Mouse (Mus musculus): ENCODE results near the gene Col27a1.

Gene Col27a1

DNA sequence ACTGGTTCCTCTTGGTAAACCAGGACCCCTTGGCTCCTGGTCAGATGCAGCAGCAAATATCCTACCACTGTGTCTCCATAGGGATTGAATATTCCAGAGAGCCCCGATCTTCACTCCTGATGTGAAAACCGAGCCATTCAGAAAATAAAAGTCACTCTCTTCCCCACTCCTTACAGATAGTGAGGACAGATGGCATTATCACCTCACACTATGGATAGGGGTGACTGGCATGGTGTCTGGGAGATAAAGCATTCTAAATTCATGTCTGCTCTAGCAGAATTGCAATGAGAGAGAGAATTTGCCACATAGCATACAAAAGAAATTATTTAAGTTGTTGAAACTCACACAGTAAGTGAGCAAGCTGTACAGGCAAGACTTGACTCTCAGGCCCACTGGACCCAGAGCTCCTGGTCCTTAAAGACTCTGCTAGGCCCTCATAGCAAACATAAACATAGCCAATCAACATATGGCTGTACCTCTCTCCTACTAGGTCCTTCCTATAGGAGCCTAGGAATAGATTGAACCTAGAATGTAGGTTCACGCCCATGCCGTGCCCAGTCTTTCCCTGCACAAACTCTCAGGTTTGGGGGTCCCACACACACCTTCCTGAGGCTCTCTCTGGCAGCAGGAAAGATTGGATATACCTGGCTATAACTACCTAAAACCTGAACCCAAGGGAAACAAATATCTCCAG, 169.0 kb downstream of the Col27a1 start:
- DNase-seq, result no peak

DNA sequence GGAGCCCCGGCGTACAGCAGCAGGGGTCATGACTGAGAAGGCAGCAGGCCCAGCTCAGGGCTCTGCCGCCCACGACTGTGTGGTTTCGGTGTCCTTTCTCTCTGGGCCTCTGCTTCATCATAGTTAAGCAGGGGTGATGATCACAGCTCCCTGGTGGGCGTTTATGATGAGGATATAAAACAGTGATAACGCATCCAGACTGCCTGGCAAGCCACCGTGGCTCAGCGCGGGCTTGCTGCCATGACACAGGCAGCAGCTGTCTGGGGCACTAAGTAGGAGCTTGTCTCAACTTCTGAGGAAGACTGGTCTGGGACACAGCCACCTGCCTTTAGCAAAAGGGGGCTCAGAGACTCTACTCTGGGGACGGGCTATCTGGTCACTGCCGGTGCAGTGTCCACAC, 169.7 kb downstream of the Col27a1 start:
- DNase-seq, result no peak

DNA sequence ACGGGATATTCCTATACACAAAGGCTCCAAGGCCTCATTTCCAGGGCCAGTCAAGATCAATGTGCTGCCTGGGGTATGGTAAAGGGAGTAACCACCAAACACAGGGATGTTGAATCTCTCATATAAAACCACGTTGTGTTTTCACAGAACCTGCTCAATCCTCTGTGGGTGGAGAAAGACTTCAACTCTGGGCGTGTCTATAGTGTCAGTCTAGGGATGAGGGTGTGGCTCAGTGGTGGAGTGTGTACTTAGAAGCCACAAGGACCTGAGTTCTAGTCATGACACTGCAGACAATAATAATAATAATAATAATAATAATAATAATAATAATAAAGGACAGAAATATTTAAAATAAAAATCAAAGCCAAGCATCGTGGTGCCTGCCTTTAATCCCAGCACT, 170.5 kb downstream of the Col27a1 start:
- no peak for DNase-seq

Measured in right cerebral cortex, postnatal 25 days (tissue).